Mouse (Mus musculus): ENCODE results near the gene Clec4g. TPM values are rescaled to one million over a fixed set of nuclear protein-coding genes. Genes with fewer than 3 reads are reported as not detected.
A peak's percentile ranks its signal among the peaks of the same experiment; 100 is the strongest.

Gene Clec4g
- polyA plus RNA-seq, 1 experiment from 2014 or later: 0.35 TPM

DNA sequence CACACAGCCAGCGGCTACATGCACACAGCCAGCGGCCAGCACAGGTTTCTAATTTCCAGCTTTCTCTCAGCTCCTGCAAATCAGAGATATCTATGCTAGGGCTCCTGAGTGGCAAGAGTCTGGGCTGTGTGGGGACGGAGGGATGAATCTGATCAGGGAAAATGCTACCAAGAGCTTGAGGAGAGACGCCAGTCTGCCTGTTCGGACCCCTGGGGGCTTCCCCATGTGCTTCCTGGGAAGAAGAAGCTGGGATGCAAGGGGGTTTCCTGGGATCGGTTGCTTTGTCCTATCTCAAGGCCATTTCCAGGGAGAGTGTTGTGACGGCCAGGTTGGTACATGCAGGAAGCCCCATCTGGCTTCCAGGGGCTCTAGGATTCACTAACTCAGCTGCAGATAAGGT is 12.8 kb downstream of the Clec4g start:
- H3K9me3 ChIP-seq: no peaks in the 10 kb centered on the region
- H3K27me3 ChIP-seq (replicated peaks): no peaks in the 10 kb centered on the region
- H3K4me2 ChIP-seq: no peak overlapping the region
- H3K4me1 ChIP-seq: no peaks in the 10 kb centered on the region
- H3K4me3 ChIP-seq (replicated peaks): no peak overlapping the region
- no peak overlapping the region for H3K9ac ChIP-seq
- no peaks in the 10 kb centered on the region for H3K36me3 ChIP-seq
- H3K27ac ChIP-seq: no peak overlapping the region
- WGBS: 65% methylated on average over 7 of the region's 7 CpGs
- no peak for ATAC-seq (ENCODE audit: insufficient read depth, low FRiP score, low read depth)

- H3K4me2 ChIP-seq: no peak overlapping the region
- ATAC-seq (ENCODE audit: insufficient read depth, low FRiP score, low read depth): no peak
- H3K9ac ChIP-seq: no peak overlapping the region
- H3K9me3 ChIP-seq: no peaks in the 10 kb centered on the region
- H3K27ac ChIP-seq: no peak overlapping the region
- no peaks in the 10 kb centered on the region for H3K4me1 ChIP-seq
- no peak overlapping the region for H3K4me3 ChIP-seq (replicated peaks)
- 57% methylated on average over 4 of the region's 4 CpGs for WGBS
- H3K36me3 ChIP-seq: no peaks in the 10 kb centered on the region
- H3K27me3 ChIP-seq (replicated peaks): no peaks in the 10 kb centered on the region
These were observed 14.7 kb downstream of the Clec4g start for GRCm38 (mm10) chr8:3705711-3706110.

- no peak overlapping the region for H3K4me2 ChIP-seq
- no peak overlapping the region for H3K4me3 ChIP-seq (replicated peaks)
- no peaks in the 10 kb centered on the region for H3K36me3 ChIP-seq
- ATAC-seq (ENCODE audit: insufficient read depth, low FRiP score, low read depth): no peak
- WGBS: 93% methylated on average over 1 of the region's 1 CpGs
- no peak overlapping the region for H3K9ac ChIP-seq
- no peaks in the 10 kb centered on the region for H3K9me3 ChIP-seq
- H3K4me1 ChIP-seq: no peaks in the 10 kb centered on the region
- H3K27ac ChIP-seq: no peak overlapping the region
- no peaks in the 10 kb centered on the region for H3K27me3 ChIP-seq (replicated peaks)
These were observed 19.0 kb downstream of the Clec4g start for GRCm38 (mm10) chr8:3701491-3701890.

DNA sequence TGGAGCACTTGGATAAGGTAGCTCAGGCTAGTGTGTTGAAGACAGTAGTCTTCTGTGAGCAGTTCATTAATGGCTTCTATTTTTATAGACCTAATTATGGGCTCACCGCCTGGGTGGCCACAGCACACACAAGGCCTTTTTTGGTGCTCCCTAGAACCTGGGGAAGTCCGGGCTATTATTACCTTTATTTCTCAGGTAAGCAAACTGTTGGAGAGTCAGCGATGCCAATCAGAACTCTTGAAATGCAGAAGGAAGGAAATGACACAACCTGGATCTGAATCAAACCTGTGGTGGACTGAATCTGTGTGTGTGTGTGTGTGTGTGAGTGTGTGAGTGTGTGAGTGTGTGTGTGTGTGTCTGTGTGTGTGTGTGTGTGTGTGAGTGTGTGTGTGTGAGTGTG is 26.3 kb downstream of the Clec4g start, which contains the start of gene Fcer2a:
TSS of gene Fcer2a (minus strand) at position 55 of the 400 bp plus-strand sequence.
- Histone ChIP-seq H3K27me3 (replicated peaks) (no peaks in the 10 kb centered on the region), H3K9me3 (no peaks in the 10 kb centered on the region), H3K4me3 (replicated peaks) (no peak within 1 kb of the TSS), H3K4me2 (no peak within 1 kb of the TSS), H3K36me3 (no peaks in the 10 kb centered on the region), H3K9ac (no peak within 1 kb of the TSS), H3K4me1 (no peaks in the 10 kb centered on the region), H3K27ac (no peak within 1 kb of the TSS)
- 75% methylated on average over 3 of the region's 3 CpGs for WGBS
- ATAC-seq (ENCODE audit: insufficient read depth, low FRiP score, low read depth): no peak

- Histone ChIP-seq H3K36me3 (no peaks in the 10 kb centered on the region), H3K4me1 (no peaks in the 10 kb centered on the region), H3K4me3 (replicated peaks) (no peak overlapping the region), H3K4me2 (no peak overlapping the region), H3K27me3 (replicated peaks) (no peaks in the 10 kb centered on the region), H3K27ac (no peak overlapping the region), H3K9ac (no peak overlapping the region), H3K9me3 (no peaks in the 10 kb centered on the region)
- WGBS: 66% methylated on average over 3 of the region's 3 CpGs
- ATAC-seq (ENCODE audit: insufficient read depth, low FRiP score, low read depth): no peak
These were observed 29.7 kb downstream of the Clec4g start for GRCm38 (mm10) chr8:3690774-3691173.

DNA sequence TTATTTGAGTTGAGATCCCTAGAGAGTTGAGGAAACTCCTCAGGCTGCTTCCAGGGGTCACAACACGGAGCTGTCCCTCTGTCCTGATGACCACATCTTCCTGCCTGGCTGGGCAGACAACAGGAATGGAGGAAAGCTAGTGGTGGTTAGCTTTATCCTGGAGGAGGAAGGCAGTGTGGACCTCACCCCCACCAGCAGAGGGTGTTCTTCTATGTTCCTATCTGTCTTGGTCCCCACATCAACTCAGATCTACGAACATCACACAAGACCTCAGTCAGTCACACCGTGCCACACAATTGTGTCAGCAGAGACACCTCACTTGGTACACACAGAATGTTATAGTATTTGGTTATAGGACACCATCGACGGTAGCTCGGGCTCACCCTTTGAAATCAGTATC is 32.9 kb downstream of the Clec4g start:
- ATAC-seq (ENCODE audit: insufficient read depth, low FRiP score, low read depth): no peak
- no peaks in the 10 kb centered on the region for H3K27me3 ChIP-seq (replicated peaks)

GRCm38 (mm10) chr8:3685422-3685821 is 35.0 kb downstream of the Clec4g start:
- H3K4me2 ChIP-seq: no peak overlapping the region
- H3K9me3 ChIP-seq: no peaks in the 10 kb centered on the region
- H3K4me1 ChIP-seq: no peaks in the 10 kb centered on the region
- H3K27ac ChIP-seq: no peak overlapping the region
- 0 out of 2 replicates have a peak, but pooled peaks cover 7% of the 10 kb centered on the region for H3K36me3 ChIP-seq
- ATAC-seq (ENCODE audit: insufficient read depth, low FRiP score, low read depth): no peak
- H3K27me3 ChIP-seq (replicated peaks): no peaks in the 10 kb centered on the region
- no peak overlapping the region for H3K4me3 ChIP-seq (replicated peaks)
- WGBS: 62% methylated on average over 5 of the region's 5 CpGs
- no peak overlapping the region for H3K9ac ChIP-seq

More for the DNA sequence above, 32.9 kb downstream of the Clec4g start:
- H3K4me3 ChIP-seq (replicated peaks): no peak overlapping the region
- no peaks in the 10 kb centered on the region for H3K4me1 ChIP-seq
- WGBS: 73% methylated on average over 6 of the region's 6 CpGs
- H3K27ac ChIP-seq: no peak overlapping the region
- no peaks in the 10 kb centered on the region for H3K36me3 ChIP-seq
- H3K4me2 ChIP-seq: no peak overlapping the region
- no peaks in the 10 kb centered on the region for H3K9me3 ChIP-seq
- no peak overlapping the region for H3K9ac ChIP-seq

GRCm38 (mm10) chr8:3684530-3684929 is 35.9 kb downstream of the Clec4g start:
- H3K27ac ChIP-seq: no peak overlapping the region
- ATAC-seq (ENCODE audit: insufficient read depth, low FRiP score, low read depth): 0 out of 2 replicates have a peak, but pooled peaks have one; percentile 29
- H3K9ac ChIP-seq: no peak overlapping the region

GRCm38 (mm10) chr8:3683408-3684176 is 36.9 kb downstream of the Clec4g start:
- 72% methylated on average over 6 of the region's 6 CpGs for WGBS

More at GRCm38 (mm10) chr8:3684530-3684929, 35.9 kb downstream of the Clec4g start:
- peaks cover 16% of the 10 kb centered on the region for H3K36me3 ChIP-seq
- H3K9me3 ChIP-seq: no peaks in the 10 kb centered on the region
- H3K27me3 ChIP-seq (replicated peaks): no peaks in the 10 kb centered on the region
- H3K4me3 ChIP-seq (replicated peaks): no peak overlapping the region
- H3K4me1 ChIP-seq: 0 out of 2 replicates have a peak, but pooled peaks cover under 1% of the 10 kb centered on the region
- no peak overlapping the region for H3K4me2 ChIP-seq

GRCm38 (mm10) chr8:3682435-3682834 is 38.0 kb downstream of the Clec4g start:
- no peak for ATAC-seq (ENCODE audit: insufficient read depth, low FRiP score, low read depth)
- Histone ChIP-seq H3K4me1 (peaks cover 9% of the 10 kb centered on the region; the same call in 1 of the 2 replicates), H3K27ac (no peak overlapping the region), H3K9ac (no peak overlapping the region), H3K27me3 (replicated peaks) (no peaks in the 10 kb centered on the region), H3K36me3 (peaks cover 25% of the 10 kb centered on the region), H3K4me3 (replicated peaks) (no peak overlapping the region), H3K4me2 (no peak overlapping the region), H3K9me3 (no peaks in the 10 kb centered on the region)
- 83% methylated on average over 5 of the region's 5 CpGs for WGBS

More at GRCm38 (mm10) chr8:3683408-3684176, 36.9 kb downstream of the Clec4g start:
- Histone ChIP-seq H3K9me3 (no peaks in the 10 kb centered on the region), H3K27me3 (replicated peaks) (no peaks in the 10 kb centered on the region), H3K4me3 (replicated peaks) (no peak overlapping the region), H3K4me2 (no peak overlapping the region), H3K27ac (no peak overlapping the region), H3K36me3 (peaks cover 25% of the 10 kb centered on the region), H3K9ac (no peak overlapping the region), H3K4me1 (0 out of 2 replicates have a peak, but pooled peaks cover 6% of the 10 kb centered on the region)
- no peak for ATAC-seq (ENCODE audit: insufficient read depth, low FRiP score, low read depth)

DNA sequence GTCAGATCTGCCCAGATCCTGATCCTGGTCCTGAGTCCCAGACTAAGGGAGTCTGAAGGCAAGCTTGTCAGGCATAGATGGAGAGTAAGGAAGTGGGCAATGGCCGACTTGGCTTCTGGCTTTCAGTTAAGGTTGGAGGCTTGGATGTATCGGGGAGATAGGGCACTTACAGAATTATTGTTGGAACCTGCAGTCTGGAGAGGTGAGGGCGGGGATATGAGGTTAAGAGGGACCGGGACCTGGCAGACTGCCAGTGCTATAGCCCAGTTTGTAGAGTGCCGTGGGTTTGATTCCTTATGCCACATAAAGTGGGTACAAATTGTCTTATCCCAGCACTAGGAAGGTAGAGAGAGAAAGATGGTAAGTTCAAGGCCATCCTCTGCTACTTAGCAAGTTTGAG is 40.8 kb downstream of the Clec4g start:
- no peak overlapping the region for H3K27ac ChIP-seq
- ATAC-seq (ENCODE audit: insufficient read depth, low FRiP score, low read depth): no peak
- H3K36me3 ChIP-seq: peaks cover 25% of the 10 kb centered on the region
- no peaks in the 10 kb centered on the region for H3K27me3 ChIP-seq (replicated peaks)
- peaks cover 11% of the 10 kb centered on the region; the same call in 1 of the 2 replicates for H3K4me1 ChIP-seq
- WGBS: 80% methylated on average over 5 of the region's 5 CpGs
- no peak overlapping the region for H3K4me3 ChIP-seq (replicated peaks)
- no peak overlapping the region for H3K9ac ChIP-seq
- no peak overlapping the region for H3K4me2 ChIP-seq
- H3K9me3 ChIP-seq: no peaks in the 10 kb centered on the region

DNA sequence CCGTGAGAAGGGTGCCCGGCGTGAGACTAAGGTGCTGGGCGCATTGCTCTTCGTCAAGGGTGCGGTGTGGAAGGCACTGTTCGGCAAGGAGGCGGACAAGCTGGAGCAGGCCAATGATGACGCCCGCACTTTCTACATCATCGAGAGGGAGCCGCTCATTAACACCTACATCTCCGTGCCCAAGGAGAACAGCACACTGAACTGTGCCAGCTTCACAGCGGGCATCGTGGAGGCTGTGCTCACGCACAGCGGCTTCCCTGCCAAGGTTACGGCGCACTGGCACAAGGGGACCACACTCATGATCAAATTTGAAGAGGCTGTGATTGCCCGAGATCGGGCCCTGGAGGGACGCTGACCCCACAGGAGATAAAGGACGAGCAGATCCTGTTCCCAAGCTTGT is 41.2 kb downstream of the Clec4g start:
- Histone ChIP-seq H3K27ac (no peak overlapping the region), H3K27me3 (replicated peaks) (no peaks in the 10 kb centered on the region), H3K4me1 (peaks cover 11% of the 10 kb centered on the region; the same call in 1 of the 2 replicates), H3K4me2 (no peak overlapping the region), H3K9me3 (no peaks in the 10 kb centered on the region), H3K36me3 (peaks cover 25% of the 10 kb centered on the region), H3K4me3 (replicated peaks) (no peak overlapping the region), H3K9ac (no peak overlapping the region)
- 97% methylated on average over 23 of the region's 23 CpGs for WGBS
- ATAC-seq (ENCODE audit: insufficient read depth, low FRiP score, low read depth): no peak

All from stomach, embryonic 15.5 days (tissue).